Mouse (Mus musculus): ENCODE measurements at regions not wholly inside any gene's neighbourhood (a gene's known extent, or its start where the extent isn't known, plus 50 kb on each side); places are given as distances from the start of the nearest gene placed in this dataset.

GRCm38 (mm10) chr2:78718550-78718949, 149.4 kb upstream of the Ube2e3 start:
- Histone ChIP-seq H3K4me3 (no peak overlapping the region), H3K27ac (no peak overlapping the region)
- intact Hi-C loops (cut with DNase I), result no loop called here
- DNase-seq, result no peak
- no peak for TF ChIP-seq CTCF (IDR thresholded peaks at IDR 0.05)

GRCm38 (mm10) chr2:78716157-78716798, 151.6 kb upstream of the Ube2e3 start:
- H3K27ac ChIP-seq, result no peak overlapping the region
- DNase-seq, result no peak
- intact Hi-C loops (cut with DNase I), result no loop called here
- H3K4me3 ChIP-seq, result no peak overlapping the region
- no peak for TF ChIP-seq CTCF (IDR thresholded peaks at IDR 0.05)

GRCm38 (mm10) chr2:78694851-78695250, 173.1 kb upstream of the Ube2e3 start:
- H3K27ac ChIP-seq, result no peak overlapping the region
- no peak for DNase-seq
- no peak overlapping the region for H3K4me3 ChIP-seq
- intact Hi-C loops (cut with DNase I), result no loop called here
- TF ChIP-seq CTCF (IDR thresholded peaks at IDR 0.05), result no peak

- H3K27ac ChIP-seq, result no peak overlapping the region
- DNase-seq, result no peak
- H3K4me3 ChIP-seq, result no peak overlapping the region
- no peak for TF ChIP-seq CTCF (IDR thresholded peaks at IDR 0.05)
- intact Hi-C loops (cut with DNase I), result no loop called here
These were observed 211.3 kb upstream of the Ube2e3 start for GRCm38 (mm10) chr2:78656668-78657067.

GRCm38 (mm10) chr2:78655156-78655855, 212.6 kb upstream of the Ube2e3 start:
- intact Hi-C loops (cut with DNase I), result no loop called here
- no peak overlapping the region for H3K4me3 ChIP-seq
- TF ChIP-seq CTCF (IDR thresholded peaks at IDR 0.05), result no peak
- DNase-seq, result no peak
- H3K27ac ChIP-seq, result no peak overlapping the region

- intact Hi-C loops (cut with DNase I), result no loop called here
- H3K4me3 ChIP-seq, result no peak overlapping the region
- DNase-seq, result no peak
- H3K27ac ChIP-seq, result no peak overlapping the region
- TF ChIP-seq CTCF (IDR thresholded peaks at IDR 0.05), result no peak
These were observed 216.4 kb upstream of the Ube2e3 start for GRCm38 (mm10) chr2:78651549-78651948.

- H3K27ac ChIP-seq, result no peak overlapping the region
- DNase-seq, result no peak
- H3K4me3 ChIP-seq, result no peak overlapping the region
- intact Hi-C loops (cut with DNase I), result no loop called here
- TF ChIP-seq CTCF (IDR thresholded peaks at IDR 0.05), result no peak
These were observed 227.6 kb upstream of the Ube2e3 start for GRCm38 (mm10) chr2:78640361-78640760.

- intact Hi-C loops (cut with DNase I), result no loop called here
- no peak for TF ChIP-seq CTCF (IDR thresholded peaks at IDR 0.05)
- no peak overlapping the region for H3K4me3 ChIP-seq
- DNase-seq, result no peak
- no peak overlapping the region for H3K27ac ChIP-seq
These were observed 242.7 kb upstream of the Ube2e3 start for GRCm38 (mm10) chr2:78625264-78625663.

GRCm38 (mm10) chr2:78606388-78606787, 261.5 kb upstream of the Ube2e3 start:
- H3K4me3 ChIP-seq, result no peak overlapping the region
- TF ChIP-seq CTCF (IDR thresholded peaks at IDR 0.05), result no peak
- intact Hi-C loops (cut with DNase I), result no loop called here
- no peak for DNase-seq
- no peak overlapping the region for H3K27ac ChIP-seq

GRCm38 (mm10) chr2:78600753-78601152, 267.2 kb upstream of the Ube2e3 start:
- TF ChIP-seq CTCF (IDR thresholded peaks at IDR 0.05), result no peak
- Histone ChIP-seq H3K4me3 (no peak overlapping the region), H3K27ac (no peak overlapping the region)
- intact Hi-C loops (cut with DNase I), result no loop called here
- DNase-seq, result no peak

GRCm38 (mm10) chr2:78598039-78598438, 269.9 kb upstream of the Ube2e3 start:
- intact Hi-C loops (cut with DNase I), result no loop called here
- H3K4me3 ChIP-seq, result no peak overlapping the region
- TF ChIP-seq CTCF (IDR thresholded peaks at IDR 0.05), result no peak

GRCm38 (mm10) chr2:78596251-78596650, 271.7 kb upstream of the Ube2e3 start:
- no peak for TF ChIP-seq CTCF (IDR thresholded peaks at IDR 0.05)
- Histone ChIP-seq H3K4me3 (no peak overlapping the region), H3K27ac (no peak overlapping the region)
- intact Hi-C loops (cut with DNase I), result no loop called here
- no peak for DNase-seq

More at GRCm38 (mm10) chr2:78598039-78598438, 269.9 kb upstream of the Ube2e3 start:
- no peak for DNase-seq
- H3K27ac ChIP-seq, result no peak overlapping the region

- H3K27ac ChIP-seq, result no peak overlapping the region
- no peak overlapping the region for H3K4me3 ChIP-seq
- intact Hi-C loops (cut with DNase I), result no loop called here
- TF ChIP-seq CTCF (IDR thresholded peaks at IDR 0.05), result no peak
- no peak for DNase-seq
These were observed 287.9 kb upstream of the Ube2e3 start for GRCm38 (mm10) chr2:78580013-78580412.

- Histone ChIP-seq H3K27ac (no peak overlapping the region), H3K4me3 (no peak overlapping the region)
- DNase-seq, result no peak
- intact Hi-C loops (cut with DNase I), result no loop called here
- no peak for TF ChIP-seq CTCF (IDR thresholded peaks at IDR 0.05)
These were observed 295.4 kb upstream of the Ube2e3 start for GRCm38 (mm10) chr2:78572492-78572891.

Data from gastrocnemius, adult 2 months (tissue).